Mouse (Mus musculus) hindbrain, embryonic 12.5 days (tissue): ENCODE data around the gene Vat1l. TPM values are rescaled to one million over a fixed set of nuclear protein-coding genes. Genes with fewer than 3 reads are reported as not detected.

Source experiments
- ATAC-seq: fragments of 200-750 bp; cut with Nextera tagmentation; 2 replicates; pipeline ENCODE4 v1.8.0; 2017; ENCODE audit warnings: moderate TSS enrichment; ENCODE audit not compliant: low FRiP score
- H3K27ac ChIP-seq: fragments of 300-500 bp; sonication (generic); 2 replicates; pipeline ENCODE4 v1.5.1; 2016; ENCODE audit warnings: mild to moderate bottlenecking
- H3K27me3 ChIP-seq: fragments of 300-500 bp; sonication (generic); 2 replicates; pipeline ENCODE4 v1.6.1; 2016; ENCODE audit warnings: mild to moderate bottlenecking
- H3K36me3 ChIP-seq: fragments of 300-500 bp; sonication (generic); 2 replicates; pipeline ENCODE4 v1.6.1; 2016; ENCODE audit warnings: mild to moderate bottlenecking
- H3K4me1 ChIP-seq: fragments of 300-500 bp; sonication (generic); 2 replicates; pipeline ENCODE4 v1.6.1; 2016
- H3K4me2 ChIP-seq: fragments of 300-500 bp; sonication (generic); replicated peaks from 2 replicates; pipeline ENCODE4 v1.6.1; 2016; ENCODE audit warnings: mild to moderate bottlenecking
- H3K4me3 ChIP-seq: fragments of 300-500 bp; sonication (generic); 2 replicates; pipeline ENCODE4 v1.5.1; 2016; ENCODE audit warnings: mild to moderate bottlenecking
- H3K9ac ChIP-seq: fragments of 300-500 bp; sonication (generic); 2 replicates; pipeline ENCODE4 v1.6.1; 2016; ENCODE audit warnings: mild to moderate bottlenecking, moderate library complexity
- H3K9me3 ChIP-seq: fragments of 300-500 bp; sonication (generic); replicated peaks from 2 replicates; pipeline ENCODE4 v1.6.1; 2016; ENCODE audit warnings: mild to moderate bottlenecking
- WGBS: fragments of 180-500 bp; shearing (Covaris S2); methylation state at CpG from one replicate; pipeline ENCODE4 v1.1.7; 2016; 5-methylcytosine and 5-hydroxymethylcytosine counted together
- polyA plus RNA-seq: library from polyadenylated mRNA; unstranded; fragments of >200 nt; fragmentation: Nextera tagmentation; extraction: Ambion mirVana; gene quantifications from 2 replicates; pipeline ENCODE4 v1.2.1, GENCODE M21; 2016

Vat1l gene
- polyA plus RNA-seq, 1 experiment from 2014 or later, result 16.5 TPM

GRCm38 (mm10) chr8:114363656-114364055, 158.2 kb downstream of the Vat1l start:
- H3K4me2 ChIP-seq, result no peak overlapping the region
- H3K9me3 ChIP-seq, result no peaks in the 10 kb centered on the region
- no peak for ATAC-seq
- no peak overlapping the region for H3K4me3 ChIP-seq
- no peaks in the 10 kb centered on the region for H3K36me3 ChIP-seq
- H3K27me3 ChIP-seq, result no peaks in the 10 kb centered on the region
- no peak overlapping the region for H3K9ac ChIP-seq
- no peaks in the 10 kb centered on the region for H3K4me1 ChIP-seq
- H3K27ac ChIP-seq, result no peak overlapping the region
- whole genome bisulfite sequencing, result 68% methylated on average over 8 of the region's 8 CpGs

GRCm38 (mm10) chr8:114369038-114369976, 163.9 kb downstream of the Vat1l start:
- no peak overlapping the region for H3K4me3 ChIP-seq
- no peak overlapping the region for H3K27ac ChIP-seq
- ATAC-seq, result no peak
- H3K27me3 ChIP-seq, result no peaks in the 10 kb centered on the region
- H3K9me3 ChIP-seq, result no peaks in the 10 kb centered on the region
- WGBS, result 41% methylated on average over 27 of the region's 27 CpGs
- 0 out of 2 replicates have a peak, but pooled peaks cover 3% of the 10 kb centered on the region for H3K4me1 ChIP-seq
- H3K36me3 ChIP-seq, result no peaks in the 10 kb centered on the region
- H3K9ac ChIP-seq, result no peak overlapping the region
- 0 out of 2 replicates have a peak overlapping the region, but pooled peaks have one; percentile 24 for H3K4me2 ChIP-seq

GRCm38 (mm10) chr8:114374390-114374789, 169.0 kb downstream of the Vat1l start:
- Histone ChIP-seq H3K27ac (no peak overlapping the region), H3K9ac (no peak overlapping the region), H3K4me1 (0 out of 2 replicates have a peak, but pooled peaks cover under 1% of the 10 kb centered on the region), H3K27me3 (no peaks in the 10 kb centered on the region), H3K4me3 (no peak overlapping the region), H3K36me3 (no peaks in the 10 kb centered on the region), H3K4me2 (no peak overlapping the region), H3K9me3 (no peaks in the 10 kb centered on the region)
- 81% methylated on average over 6 of the region's 6 CpGs for WGBS
- ATAC-seq, result no peak

- H3K27me3 ChIP-seq, result no peaks in the 10 kb centered on the region
- no peak overlapping the region for H3K4me3 ChIP-seq
- ATAC-seq, result no peak
- no peak overlapping the region for H3K4me2 ChIP-seq
- no peaks in the 10 kb centered on the region for H3K9me3 ChIP-seq
- H3K27ac ChIP-seq, result no peak overlapping the region
- 79% methylated on average over 3 of the region's 3 CpGs for WGBS
- H3K36me3 ChIP-seq, result no peaks in the 10 kb centered on the region
- no peaks in the 10 kb centered on the region for H3K4me1 ChIP-seq
- no peak overlapping the region for H3K9ac ChIP-seq
These were observed 178.8 kb downstream of the Vat1l start for GRCm38 (mm10) chr8:114384189-114384588.

- no peak for ATAC-seq
- Histone ChIP-seq H3K4me3 (no peak overlapping the region), H3K27me3 (no peaks in the 10 kb centered on the region), H3K4me2 (no peak overlapping the region), H3K9ac (no peak overlapping the region), H3K4me1 (no peaks in the 10 kb centered on the region), H3K27ac (no peak overlapping the region), H3K9me3 (no peaks in the 10 kb centered on the region), H3K36me3 (no peaks in the 10 kb centered on the region)
- 89% methylated on average over 4 of the region's 4 CpGs for WGBS
These were observed 182.1 kb downstream of the Vat1l start for GRCm38 (mm10) chr8:114387494-114387893.

GRCm38 (mm10) chr8:114390465-114391254, 185.2 kb downstream of the Vat1l start:
- no peak for ATAC-seq
- Histone ChIP-seq H3K4me3 (no peak overlapping the region), H3K4me2 (no peak overlapping the region), H3K27ac (no peak overlapping the region), H3K9me3 (no peaks in the 10 kb centered on the region), H3K9ac (no peak overlapping the region), H3K36me3 (no peaks in the 10 kb centered on the region), H3K4me1 (no peaks in the 10 kb centered on the region), H3K27me3 (no peaks in the 10 kb centered on the region)
- WGBS, result 90% methylated on average over 11 of the region's 13 CpGs

- H3K9ac ChIP-seq, result no peak overlapping the region
- H3K9me3 ChIP-seq, result no peaks in the 10 kb centered on the region
- peaks cover 5% of the 10 kb centered on the region; the same call in 1 of the 2 replicates for H3K4me1 ChIP-seq
- no peak overlapping the region for H3K4me3 ChIP-seq
- H3K36me3 ChIP-seq, result no peaks in the 10 kb centered on the region
- WGBS, result 84% methylated on average over 5 of the region's 5 CpGs
- no peak overlapping the region for H3K27ac ChIP-seq
- H3K27me3 ChIP-seq, result no peaks in the 10 kb centered on the region
- no peak for ATAC-seq
- H3K4me2 ChIP-seq, result no peak overlapping the region
These were observed 192.9 kb downstream of the Vat1l start for GRCm38 (mm10) chr8:114398326-114398725.

GRCm38 (mm10) chr8:114399273-114399672, 193.9 kb downstream of the Vat1l start:
- H3K27ac ChIP-seq, result no peak overlapping the region
- no peak overlapping the region for H3K4me2 ChIP-seq
- no peak overlapping the region for H3K4me3 ChIP-seq
- no peak for ATAC-seq
- H3K9me3 ChIP-seq, result no peaks in the 10 kb centered on the region
- 94% methylated on average over 5 of the region's 5 CpGs for WGBS
- H3K4me1 ChIP-seq, result peaks cover 5% of the 10 kb centered on the region; the same call in 1 of the 2 replicates
- no peaks in the 10 kb centered on the region for H3K27me3 ChIP-seq
- no peaks in the 10 kb centered on the region for H3K36me3 ChIP-seq
- no peak overlapping the region for H3K9ac ChIP-seq

GRCm38 (mm10) chr8:114401679-114402078, 196.3 kb downstream of the Vat1l start:
- Histone ChIP-seq H3K27me3 (no peaks in the 10 kb centered on the region), H3K9me3 (no peaks in the 10 kb centered on the region), H3K36me3 (no peaks in the 10 kb centered on the region), H3K4me2 (no peak overlapping the region), H3K9ac (no peak overlapping the region), H3K4me1 (peaks cover 5% of the 10 kb centered on the region; the same call in 1 of the 2 replicates), H3K4me3 (no peak overlapping the region), H3K27ac (no peak overlapping the region)
- no peak for ATAC-seq
- WGBS, result 53% methylated on average over 7 of the region's 7 CpGs

- Histone ChIP-seq H3K4me1 (no peaks in the 10 kb centered on the region), H3K36me3 (no peaks in the 10 kb centered on the region), H3K27ac (no peak overlapping the region), H3K4me3 (no peak overlapping the region), H3K27me3 (no peaks in the 10 kb centered on the region), H3K9ac (no peak overlapping the region), H3K4me2 (no peak overlapping the region), H3K9me3 (no peaks in the 10 kb centered on the region)
- no peak for ATAC-seq
- 81% methylated on average over 3 of the region's 3 CpGs for WGBS
These were observed 206.0 kb downstream of the Vat1l start for GRCm38 (mm10) chr8:114411421-114411820.

GRCm38 (mm10) chr8:114417786-114418185, 212.4 kb downstream of the Vat1l start, which contains the start of gene Clec3a:
Gene Clec3a, plus strand, starts transcription at chr8:114418086.
- Histone ChIP-seq H3K4me1 (no peaks in the 10 kb centered on the region), H3K4me2 (no peak within 1 kb of the TSS), H3K27ac (no peak within 1 kb of the TSS), H3K27me3 (no peaks in the 10 kb centered on the region), H3K4me3 (no peak within 1 kb of the TSS), H3K9me3 (no peaks in the 10 kb centered on the region), H3K9ac (no peak within 1 kb of the TSS), H3K36me3 (no peaks in the 10 kb centered on the region)
- no peak for ATAC-seq
- WGBS, result 80% methylated on average over 8 of the region's 8 CpGs

- Histone ChIP-seq H3K27me3 (no peaks in the 10 kb centered on the region), H3K4me1 (no peaks in the 10 kb centered on the region), H3K9ac (no peak overlapping the region), H3K27ac (no peak overlapping the region), H3K4me3 (no peak overlapping the region), H3K4me2 (no peak overlapping the region), H3K9me3 (no peaks in the 10 kb centered on the region), H3K36me3 (no peaks in the 10 kb centered on the region)
- WGBS, result 81% methylated on average over 5 of the region's 5 CpGs
- ATAC-seq, result no peak
These were observed 213.1 kb downstream of the Vat1l start for GRCm38 (mm10) chr8:114418486-114418885.
